Mouse (Mus musculus) hindbrain, embryonic 13.5 days (tissue): ENCODE data around the gene Lrrk1. TPM values are rescaled to one million over a fixed set of nuclear protein-coding genes. Genes with fewer than 3 reads are reported as not detected.
A peak's percentile ranks its signal among the peaks of the same experiment; 100 is the strongest.

Experiments
- ATAC-seq: fragments of 200-750 bp; cut with Nextera tagmentation; 2 replicates; pipeline ENCODE4 v1.8.0; 2017; ENCODE audit warnings: moderate TSS enrichment; ENCODE audit not compliant: low FRiP score
- H3K27ac ChIP-seq: fragments of 300-500 bp; sonication (generic); 2 replicates; pipeline ENCODE4 v1.5.1; 2015; ENCODE audit warnings: inconsistent platforms, mild to moderate bottlenecking, moderate library complexity
- H3K27me3 ChIP-seq: fragments of 300-500 bp; sonication (generic); 2 replicates; pipeline ENCODE4 v1.6.1; 2015; ENCODE audit warnings: mild to moderate bottlenecking, inconsistent platforms
- H3K36me3 ChIP-seq: fragments of 300-500 bp; sonication (generic); 2 replicates; pipeline ENCODE4 v1.6.1; 2015; ENCODE audit warnings: mild to moderate bottlenecking, inconsistent platforms
- H3K4me1 ChIP-seq: fragments of 300-500 bp; sonication (generic); replicated peaks from 2 replicates; pipeline ENCODE4 v1.6.1; 2015; ENCODE audit warnings: inconsistent platforms
- H3K4me2 ChIP-seq: fragments of 300-500 bp; sonication (generic); 2 replicates; pipeline ENCODE4 v1.6.1; 2015; ENCODE audit warnings: inconsistent platforms, mild to moderate bottlenecking, moderate library complexity
- H3K4me3 ChIP-seq: fragments of 300-500 bp; sonication (generic); 2 replicates; pipeline ENCODE4 v1.5.1; 2015; ENCODE audit warnings: mild to moderate bottlenecking, inconsistent platforms
- H3K9ac ChIP-seq: fragments of 300-500 bp; sonication (generic); 2 replicates; pipeline ENCODE4 v1.6.1; 2015; ENCODE audit warnings: mild to moderate bottlenecking, inconsistent platforms
- H3K9me3 ChIP-seq: fragments of 300-500 bp; sonication (generic); 2 replicates; pipeline ENCODE4 v1.6.1; 2016; ENCODE audit warnings: inconsistent platforms
- WGBS: fragments of 180-500 bp; shearing (Covaris S2); methylation state at CpG from one replicate; pipeline ENCODE4 v1.1.7; 2015; 5-methylcytosine and 5-hydroxymethylcytosine counted together
- polyA plus RNA-seq: library from polyadenylated mRNA; unstranded; fragments of >200 nt; fragmentation: Nextera tagmentation; extraction: Ambion mirVana; gene quantifications from 2 replicates; pipeline ENCODE4 v1.2.1, GENCODE M21; 2015

The Lrrk1 gene
- 4.6 and 5.0 TPM in 2 replicates for polyA plus RNA-seq

- ATAC-seq = peak; percentile 62
- Histone ChIP-seq H3K27me3 (peaks cover 22% of the 10 kb centered on the region), H3K4me1 (peaks cover 21% of the 10 kb centered on the region), H3K4me2 (peak within 1 kb of the TSS; percentile 99), H3K9ac (peak within 1 kb of the TSS; percentile 79), H3K4me3 (peak within 1 kb of the TSS; percentile 55), H3K27ac (no peak within 1 kb of the TSS), H3K9me3 (no peaks in the 10 kb centered on the region), H3K36me3 (no peaks in the 10 kb centered on the region)
- under 1% methylated on average over 69 of the region's 70 CpGs for WGBS
Measured at GRCm38 (mm10) chr7:66387813-66388521, at the start of gene Lrrk1. Lrrk1 (minus strand) TSS chr7:66388350.

GRCm38 (mm10) chr7:66434453-66434935, 46.3 kb upstream of the Lrrk1 start:
- no peak for ATAC-seq
- Histone ChIP-seq H3K36me3 (no peaks in the 10 kb centered on the region), H3K4me2 (no peak overlapping the region), H3K27me3 (peaks cover 19% of the 10 kb centered on the region), H3K9me3 (no peaks in the 10 kb centered on the region), H3K4me1 (no peaks in the 10 kb centered on the region), H3K9ac (no peak overlapping the region), H3K27ac (no peak overlapping the region), H3K4me3 (no peak overlapping the region)
- WGBS = 48% methylated on average over 10 of the region's 10 CpGs

GRCm38 (mm10) chr7:66427437-66428161, 39.4 kb upstream of the Lrrk1 start, which contains the start of gene Aldh1a3:
Aldh1a3 (minus strand) TSS chr7:66427517.
- H3K27ac ChIP-seq = no peak within 1 kb of the TSS
- H3K9me3 ChIP-seq = no peaks in the 10 kb centered on the region
- H3K4me2 ChIP-seq = peak within 1 kb of the TSS; percentile 92
- H3K27me3 ChIP-seq = peaks cover 83% of the 10 kb centered on the region
- peak within 1 kb of the TSS; percentile 52 for H3K4me3 ChIP-seq
- H3K9ac ChIP-seq = peak within 1 kb of the TSS; percentile 66
- under 1% methylated on average over 44 of the region's 56 CpGs for WGBS
- H3K4me1 ChIP-seq = peaks cover 13% of the 10 kb centered on the region
- H3K36me3 ChIP-seq = no peaks in the 10 kb centered on the region
- ATAC-seq = peak; percentile 78

- WGBS = under 1% methylated on average over 23 of the region's 23 CpGs
- H3K27me3 ChIP-seq = peaks cover 82% of the 10 kb centered on the region
- H3K27ac ChIP-seq = no peak overlapping the region
- no peaks in the 10 kb centered on the region for H3K36me3 ChIP-seq
- peaks cover 13% of the 10 kb centered on the region for H3K4me1 ChIP-seq
- ATAC-seq = peak; percentile 59
- H3K4me3 ChIP-seq = peak overlapping the region; percentile 52
- H3K9me3 ChIP-seq = no peaks in the 10 kb centered on the region
- peak overlapping the region; percentile 66 for H3K9ac ChIP-seq
- H3K4me2 ChIP-seq = peak overlapping the region; percentile 92
Measured at GRCm38 (mm10) chr7:66427053-66427436, 38.9 kb upstream of the Lrrk1 start.

- H3K4me1 ChIP-seq = peaks cover 2% of the 10 kb centered on the region
- H3K4me2 ChIP-seq = no peak overlapping the region
- no peak overlapping the region for H3K9ac ChIP-seq
- 77% methylated on average over 8 of the region's 8 CpGs for WGBS
- H3K36me3 ChIP-seq = no peaks in the 10 kb centered on the region
- no peak for ATAC-seq
- peaks cover 47% of the 10 kb centered on the region for H3K27me3 ChIP-seq
- H3K4me3 ChIP-seq = no peak overlapping the region
- no peak overlapping the region for H3K27ac ChIP-seq
- H3K9me3 ChIP-seq = no peaks in the 10 kb centered on the region
Measured at GRCm38 (mm10) chr7:66421903-66422302, 33.8 kb upstream of the Lrrk1 start.

- no peaks in the 10 kb centered on the region for H3K4me1 ChIP-seq
- H3K27ac ChIP-seq = no peak overlapping the region
- whole genome bisulfite sequencing = 59% methylated on average over 12 of the region's 12 CpGs
- H3K4me2 ChIP-seq = no peak overlapping the region
- peaks cover 18% of the 10 kb centered on the region for H3K27me3 ChIP-seq
- H3K9me3 ChIP-seq = no peaks in the 10 kb centered on the region
- no peak for ATAC-seq
- no peak overlapping the region for H3K9ac ChIP-seq
- no peak overlapping the region for H3K4me3 ChIP-seq
- H3K36me3 ChIP-seq = no peaks in the 10 kb centered on the region
Measured at GRCm38 (mm10) chr7:66418981-66419380, 30.8 kb upstream of the Lrrk1 start.

GRCm38 (mm10) chr7:66416829-66417228, 28.7 kb upstream of the Lrrk1 start:
- Histone ChIP-seq H3K27ac (no peak overlapping the region), H3K4me3 (no peak overlapping the region), H3K4me2 (no peak overlapping the region), H3K9ac (no peak overlapping the region), H3K4me1 (peaks cover 12% of the 10 kb centered on the region), H3K27me3 (peaks cover 8% of the 10 kb centered on the region), H3K9me3 (no peaks in the 10 kb centered on the region), H3K36me3 (no peaks in the 10 kb centered on the region)
- WGBS = 90% methylated on average over 4 of the region's 4 CpGs
- ATAC-seq = no peak

- Histone ChIP-seq H3K4me1 (peaks cover 12% of the 10 kb centered on the region), H3K4me2 (no peak overlapping the region), H3K36me3 (no peaks in the 10 kb centered on the region), H3K27ac (peak overlapping the region; percentile 40; the same call in 1 of the 2 replicates), H3K4me3 (no peak overlapping the region), H3K27me3 (0 out of 2 replicates have a peak, but pooled peaks cover 10% of the 10 kb centered on the region), H3K9me3 (no peaks in the 10 kb centered on the region), H3K9ac (no peak overlapping the region)
- 63% methylated on average over 7 of the region's 7 CpGs for WGBS
- ATAC-seq = peak; percentile 66; the same call in 1 of the 2 replicates
Measured at GRCm38 (mm10) chr7:66413093-66413492, 24.9 kb upstream of the Lrrk1 start.

- ATAC-seq = no peak
- H3K4me3 ChIP-seq = no peak overlapping the region
- H3K4me2 ChIP-seq = no peak overlapping the region
- no peak overlapping the region for H3K27ac ChIP-seq
- no peaks in the 10 kb centered on the region for H3K9me3 ChIP-seq
- H3K36me3 ChIP-seq = no peaks in the 10 kb centered on the region
- peaks cover 14% of the 10 kb centered on the region for H3K4me1 ChIP-seq
- 65% methylated on average over 6 of the region's 6 CpGs for WGBS
- H3K27me3 ChIP-seq = 0 out of 2 replicates have a peak, but pooled peaks cover 10% of the 10 kb centered on the region
- H3K9ac ChIP-seq = no peak overlapping the region
Measured at GRCm38 (mm10) chr7:66409433-66409832, 21.3 kb upstream of the Lrrk1 start.

- H3K4me2 ChIP-seq = no peak overlapping the region
- 81% methylated on average over 8 of the region's 8 CpGs for WGBS
- no peak overlapping the region for H3K9ac ChIP-seq
- H3K4me1 ChIP-seq = peaks cover 7% of the 10 kb centered on the region; the same call in 1 of the 2 replicates
- ATAC-seq = no peak
- H3K36me3 ChIP-seq = no peaks in the 10 kb centered on the region
- no peak overlapping the region for H3K27ac ChIP-seq
- H3K4me3 ChIP-seq = no peak overlapping the region
- H3K27me3 ChIP-seq = 0 out of 2 replicates have a peak, but pooled peaks cover 10% of the 10 kb centered on the region
- no peaks in the 10 kb centered on the region for H3K9me3 ChIP-seq
Measured at GRCm38 (mm10) chr7:66406971-66407370, 18.8 kb upstream of the Lrrk1 start.

GRCm38 (mm10) chr7:66405951-66406721, 18.0 kb upstream of the Lrrk1 start:
- Histone ChIP-seq H3K4me2 (no peak overlapping the region), H3K9me3 (no peaks in the 10 kb centered on the region), H3K4me3 (no peak overlapping the region), H3K4me1 (peaks cover 7% of the 10 kb centered on the region; the same call in 1 of the 2 replicates), H3K36me3 (no peaks in the 10 kb centered on the region), H3K27me3 (0 out of 2 replicates have a peak, but pooled peaks cover 5% of the 10 kb centered on the region), H3K27ac (no peak overlapping the region), H3K9ac (no peak overlapping the region)
- 57% methylated on average over 13 of the region's 13 CpGs for WGBS
- ATAC-seq = no peak

- ATAC-seq = no peak
- Histone ChIP-seq H3K36me3 (no peaks in the 10 kb centered on the region), H3K27ac (no peak overlapping the region), H3K27me3 (no peaks in the 10 kb centered on the region), H3K9ac (no peak overlapping the region), H3K9me3 (no peaks in the 10 kb centered on the region), H3K4me3 (no peak overlapping the region), H3K4me1 (peaks cover 7% of the 10 kb centered on the region; the same call in 1 of the 2 replicates), H3K4me2 (no peak overlapping the region)
- WGBS = 66% methylated on average over 11 of the region's 11 CpGs
Measured at GRCm38 (mm10) chr7:66405541-66405940, 17.4 kb upstream of the Lrrk1 start.
